Mouse (Mus musculus): Measurements from ENCODE around the gene Mical2.

DNA sequence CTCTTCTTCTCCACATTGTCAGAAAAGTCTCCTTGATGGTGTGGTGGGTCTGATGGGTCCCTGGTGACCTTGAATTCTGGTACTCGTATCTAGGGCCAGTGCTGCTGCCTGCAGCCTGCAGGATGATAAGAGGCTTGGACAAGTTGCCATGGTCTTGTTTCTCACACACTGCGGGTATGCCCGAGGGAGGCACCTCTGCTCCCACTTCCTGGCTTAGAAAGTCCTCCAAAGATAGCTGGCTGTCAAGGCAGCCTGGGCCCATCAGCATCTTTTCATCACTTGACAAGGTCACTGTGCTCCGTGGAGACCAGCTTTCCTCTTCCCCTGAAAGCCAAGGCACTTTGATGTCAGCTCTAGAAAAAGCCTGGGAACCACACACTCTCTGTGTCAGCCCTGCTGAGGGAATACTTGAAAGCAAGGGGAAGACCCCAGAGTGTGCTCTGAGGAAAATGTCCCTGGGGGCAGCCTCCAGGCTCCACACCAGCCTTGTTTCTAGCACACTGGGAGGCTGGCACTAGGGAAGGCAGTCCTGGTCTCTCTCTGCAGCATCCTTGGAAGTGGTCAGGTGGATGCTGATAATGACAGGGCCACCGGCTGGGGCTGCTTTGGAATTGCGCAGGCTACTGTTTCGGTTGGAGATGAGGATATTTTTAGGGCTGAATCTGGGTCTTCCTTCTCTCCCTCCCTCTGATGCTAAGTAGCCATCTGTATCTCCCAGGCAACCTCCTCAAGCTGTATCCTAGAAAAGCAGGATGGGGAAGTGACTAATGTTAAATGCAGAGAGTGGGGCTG, 2.7 kb upstream of the Mical2 start:
- TF ChIP-seq CTCF (IDR thresholded peaks at IDR 0.05; ENCODE audit: borderline replicate concordance, insufficient read depth, low read depth, low read length) (no peak), POLR2A (IDR thresholded peaks at IDR 0.05; ENCODE audit: borderline replicate concordance, insufficient read depth, low read length) (no peak)
